Mouse (Mus musculus): ENCODE measurements around the gene Nlrp4e. TPM values are rescaled to one million over a fixed set of nuclear protein-coding genes. Genes with fewer than 3 reads are reported as not detected.
"Not testable (repeated sequence)": the region's sequence is repeated elsewhere in the genome, so short reads cannot be mapped to it uniquely, and the experiment has no call there.

Gene Nlrp4e
- not detected for total RNA-seq (2021)
- long read RNA-seq, partial matches to known transcripts = 0 of 1 reads
- long read RNA-seq, other reads (novel, unspliced or antisense) = 1 of 1 reads

DNA sequence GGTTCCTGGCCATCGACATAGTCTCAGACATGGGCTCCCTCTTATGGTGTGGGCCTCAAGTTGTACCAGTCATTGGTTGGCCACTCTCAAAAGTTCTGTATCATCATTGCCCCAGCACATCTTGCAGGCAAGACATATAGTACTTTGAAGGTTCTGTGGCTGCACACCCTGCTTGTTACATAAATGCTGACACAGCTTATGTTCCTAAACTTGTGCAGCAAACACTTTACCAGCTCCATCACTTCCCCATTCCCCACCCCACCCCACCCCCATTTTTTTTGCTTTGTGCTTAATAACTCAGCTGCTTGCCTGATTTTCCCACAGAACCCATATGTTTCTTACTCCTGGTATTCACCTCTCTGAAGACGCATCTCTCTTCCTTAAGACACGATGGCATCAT is at the start of gene Nlrp4e:
Gene Nlrp4e (plus strand): TSS at position 301 of the 400 bp plus-strand sequence.
- DNase-seq (ENCODE audit: low spot score in 2 of 2) = not testable (repeated sequence)

DNA sequence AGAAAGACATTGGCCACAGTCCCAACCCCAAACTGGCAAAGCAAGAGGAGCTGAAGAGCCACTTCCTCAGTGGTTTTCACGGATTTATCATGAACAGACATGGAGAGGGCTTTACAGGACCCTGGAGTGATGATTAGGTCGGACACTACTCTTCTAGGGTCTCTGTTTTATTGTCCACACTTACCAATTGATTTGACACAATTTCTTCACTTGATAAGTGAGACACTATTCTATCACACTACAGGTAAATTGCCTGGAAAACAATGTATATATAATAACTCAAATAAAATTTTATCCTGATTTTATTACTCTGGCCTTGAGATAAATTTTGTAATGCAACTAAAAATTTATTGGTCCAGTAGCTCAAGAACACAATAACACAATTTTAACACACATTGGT is 49.4 kb upstream of the Nlrp4e start, which contains the start of gene Vmn1r166:
Gene Vmn1r166 (minus strand): TSS at position 101 of the 400 bp plus-strand sequence.
- DNase-seq (ENCODE audit: low spot score in 2 of 2) = not testable (repeated sequence)

DNA sequence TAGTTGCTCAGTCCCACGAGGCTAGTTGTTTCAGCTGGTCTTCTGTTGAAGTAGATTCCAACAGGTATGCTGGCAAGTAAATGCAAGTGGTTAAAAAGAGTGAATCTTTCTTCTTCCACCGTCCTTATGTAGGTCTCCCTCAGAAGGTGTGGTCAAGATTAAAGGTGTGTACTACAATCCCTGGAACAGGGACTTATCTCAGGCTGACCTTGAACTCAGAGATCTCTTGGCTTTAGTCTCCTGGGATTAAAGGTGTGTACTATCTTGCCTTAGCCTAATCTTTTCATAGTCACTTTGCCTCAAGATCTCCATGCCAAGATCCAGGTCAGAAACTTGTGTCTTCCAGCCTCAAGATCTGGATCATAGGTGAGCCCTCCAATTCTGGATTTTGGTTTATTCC is 22.2 kb upstream of the Nlrp4e start, which contains the start of gene Gm6902:
Gene Gm6902 (minus strand): TSS at position 101 of the 400 bp plus-strand sequence.
- not testable (repeated sequence) for DNase-seq (ENCODE audit: low spot score in 2 of 2)

DNA sequence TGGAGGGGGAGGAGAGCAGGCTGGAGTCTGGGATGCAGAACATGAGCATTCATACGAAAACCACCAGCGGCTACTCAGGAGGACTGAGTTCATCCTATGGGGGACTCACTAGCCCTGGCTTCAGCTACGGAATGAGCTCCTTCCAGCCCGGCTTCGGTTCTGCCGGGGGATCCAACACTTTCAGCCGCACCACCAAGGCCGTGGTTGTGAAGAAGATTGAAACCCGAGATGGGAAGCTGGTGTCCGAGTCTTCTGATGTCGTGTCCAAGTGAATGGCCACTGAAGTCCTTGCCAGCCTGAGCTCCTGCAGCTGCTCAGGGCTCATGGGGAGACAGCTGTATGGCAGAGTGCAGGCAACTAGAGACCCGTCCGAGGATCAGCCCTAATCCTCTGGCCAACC is 57.3 kb downstream of the Nlrp4e start:
- not testable (repeated sequence) for DNase-seq (ENCODE audit: low spot score in 2 of 2)

DNA sequence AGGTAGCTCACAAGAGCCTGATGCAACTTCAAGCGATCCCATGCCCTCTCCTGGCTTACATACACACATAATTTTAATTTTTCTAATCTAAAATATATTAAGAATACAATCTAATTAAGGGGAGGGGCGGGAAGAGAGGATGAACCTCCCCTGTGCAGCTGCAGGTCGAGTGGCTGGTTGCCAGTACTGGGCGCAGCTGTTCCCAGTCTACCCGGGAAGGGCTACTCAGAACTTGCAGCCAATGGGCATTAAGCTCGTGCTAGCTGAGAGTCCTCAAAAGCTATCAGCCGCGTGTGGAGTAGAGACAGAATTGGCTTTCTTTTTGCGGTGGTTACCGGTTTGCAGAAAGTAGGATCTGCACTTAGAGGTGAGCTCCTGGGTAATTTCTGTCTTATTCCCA is 84.6 kb downstream of the Nlrp4e start, which contains the start of gene Nlrp5:
Gene Nlrp5 (plus strand): TSS at position 301 of the 400 bp plus-strand sequence.
- no peak for DNase-seq (ENCODE audit: low spot score in 2 of 2)

Small RNAs within 50 kb of the gene (microRNA-seq; reads per million reads assigned to microRNA genes)
- 0 reads per million in 2 experiments for gene Gm25196

Other genes starting within 250 kb of the Nlrp4e start
- gene Vmn1r163, start 245.7 kb upstream of the Nlrp4e start, total RNA-seq (2021) = not detected
- not detected for gene Gm8720, start 233.7 kb upstream of the Nlrp4e start, total RNA-seq (2021)
- gene Gm10662, start 156.7 kb upstream of the Nlrp4e start, total RNA-seq (2021) = not detected
- gene Vmn1r165, start 83.9 kb upstream of the Nlrp4e start, total RNA-seq (2021) = not detected
- not detected for gene Vmn1r166, start 49.5 kb upstream of the Nlrp4e start, total RNA-seq (2021)
- gene Gm6902, start 22.3 kb upstream of the Nlrp4e start, total RNA-seq (2021) = not detected
- gene Nlrp5, start 84.7 kb downstream of the Nlrp4e start, total RNA-seq (2021) = under 1 TPM in 1 of 2 experiments, not detected in 1; 0.30 TPM
- not detected for gene Vmn1r167, start 206.0 kb downstream of the Nlrp4e start, total RNA-seq (2021)
- gene Vmn1r168, start 238.5 kb downstream of the Nlrp4e start, total RNA-seq (2021) = not detected

Data from layer of hippocampus, adult 18-20 months (tissue).